Mouse (Mus musculus): ENCODE results near the gene Car5a. TPM values are rescaled to one million over a fixed set of nuclear protein-coding genes. Genes with fewer than 3 reads are reported as not detected.

The Car5a gene
- total RNA-seq, 1 experiment: 0.18 TPM

DNA sequence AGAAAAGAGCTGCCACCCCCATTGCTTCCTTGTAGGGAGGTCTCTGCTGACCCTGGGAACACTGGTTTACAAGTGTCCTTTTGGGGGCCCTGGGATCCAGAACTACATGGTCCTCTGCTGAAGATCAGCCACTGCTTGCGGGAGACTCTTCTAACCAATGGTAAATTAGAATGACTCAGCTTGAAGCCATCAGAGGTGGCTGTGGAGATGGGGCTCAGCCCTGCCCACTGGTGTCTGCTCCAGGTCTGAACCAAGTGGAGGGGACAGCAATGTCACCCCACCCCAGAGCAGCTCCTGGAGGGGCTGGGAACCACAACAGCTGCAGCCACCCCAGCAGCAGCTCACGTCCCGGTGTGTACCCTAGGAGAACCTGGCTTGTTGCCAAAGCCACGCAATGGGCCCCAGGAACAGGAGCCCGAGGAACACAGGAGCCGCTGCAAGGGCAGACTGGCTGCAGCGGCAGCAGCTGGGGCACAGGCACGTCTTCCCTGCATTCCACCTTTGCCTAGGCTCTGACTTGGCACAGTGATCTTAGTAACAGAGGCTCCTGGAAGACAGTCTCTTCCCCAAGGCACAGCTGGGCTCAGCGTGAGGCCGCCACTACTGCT, 72.8 kb downstream of the Car5a start:
- TF ChIP-seq CHD2 (IDR thresholded peaks at IDR 0.05; ENCODE audit: low read depth, low read length) (no peak), HCFC1 (IDR thresholded peaks at IDR 0.05; ENCODE audit: borderline replicate concordance, insufficient read depth, low read length) (no peak), ZC3H11A (IDR thresholded peaks at IDR 0.05; ENCODE audit: borderline replicate concordance, low read depth, low read length) (no peak), ZNF384 (IDR thresholded peaks at IDR 0.05; ENCODE audit: low read depth, low read length) (no peak), MAFK (IDR thresholded peaks at IDR 0.05; ENCODE audit: insufficient read depth, low read depth, low read length) (no peak)
- Histone ChIP-seq H3K4me3 (ENCODE audit: insufficient read depth in 1 of 2, low read depth in 1 of 2, low read length in 2 of 2, poor library complexity in 1 of 2, severe bottlenecking in 1 of 2) (no peak overlapping the region), H3K27ac (ENCODE audit: insufficient read depth, low read depth, low read length, poor library complexity, severe bottlenecking) (no peak overlapping the region), H3K9ac (ENCODE audit: insufficient read depth, low read depth, low read length, poor library complexity, severe bottlenecking) (no peak overlapping the region), H3K36me3 (ENCODE audit: control insufficient read depth, insufficient read depth, low read length, poor library complexity, severe bottlenecking) (no peaks in the 10 kb centered on the region), H3K9me3 (ENCODE audit: control insufficient read depth, insufficient read depth, low read depth, low read length) (no peaks in the 10 kb centered on the region), H3K4me1 (ENCODE audit: control insufficient read depth in 2 of 2, insufficient read depth in 2 of 2, low read length in 2 of 2, poor library complexity in 1 of 2) (peaks cover 8 to 20% of the 10 kb centered on the region in 2 experiments; a peak in 3 of 4 replicates)
- no peak for DNase-seq (ENCODE audit: low read depth, low spot score)
- in situ Hi-C loops (cut with MboI; ENCODE audit: low sequenced_read_pairs in 2 of 2, unreplicated experiment in 2 of 2): no loop called here

DNA sequence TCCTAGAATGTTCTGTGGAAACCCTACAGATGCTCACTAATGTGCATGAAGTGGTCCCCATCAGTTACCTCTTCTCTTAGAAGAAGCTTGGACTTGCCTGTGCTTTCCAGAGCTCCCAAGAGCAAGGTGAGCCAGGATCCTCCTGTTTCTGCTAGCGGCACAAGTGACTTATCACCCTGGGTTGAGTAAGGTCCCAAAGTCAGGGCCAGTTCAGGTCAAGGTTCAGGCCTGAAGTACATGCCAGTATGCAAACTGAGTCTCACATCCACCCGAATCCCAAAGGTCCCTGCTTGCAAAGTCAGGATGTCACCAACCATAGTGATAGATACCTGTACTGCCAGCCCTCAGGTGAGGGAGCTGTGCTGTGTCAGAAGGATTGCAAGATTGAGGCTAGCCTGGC, 74.5 kb downstream of the Car5a start:
- in situ Hi-C loops (cut with MboI; ENCODE audit: low sequenced_read_pairs in 2 of 2, unreplicated experiment in 2 of 2): no loop called here
- no peak for DNase-seq (ENCODE audit: low read depth, low spot score)
- TF ChIP-seq HCFC1 (IDR thresholded peaks at IDR 0.05; ENCODE audit: borderline replicate concordance, insufficient read depth, low read length) (no peak), ZC3H11A (IDR thresholded peaks at IDR 0.05; ENCODE audit: borderline replicate concordance, low read depth, low read length) (no peak), ZNF384 (IDR thresholded peaks at IDR 0.05; ENCODE audit: low read depth, low read length) (no peak)
- Histone ChIP-seq H3K36me3 (ENCODE audit: control insufficient read depth, insufficient read depth, low read length, poor library complexity, severe bottlenecking) (no peaks in the 10 kb centered on the region), H3K4me3 (ENCODE audit: insufficient read depth in 1 of 2, low read depth in 1 of 2, low read length in 2 of 2, poor library complexity in 1 of 2, severe bottlenecking in 1 of 2) (no peak overlapping the region), H3K27ac (ENCODE audit: insufficient read depth, low read depth, low read length, poor library complexity, severe bottlenecking) (no peak overlapping the region), H3K9ac (ENCODE audit: insufficient read depth, low read depth, low read length, poor library complexity, severe bottlenecking) (no peak overlapping the region), H3K9me3 (ENCODE audit: control insufficient read depth, insufficient read depth, low read depth, low read length) (no peaks in the 10 kb centered on the region), H3K4me1 (ENCODE audit: control insufficient read depth in 2 of 2, insufficient read depth in 2 of 2, low read length in 2 of 2, poor library complexity in 1 of 2) (peaks cover 6 to 17% of the 10 kb centered on the region in 2 experiments; a peak in 3 of 4 replicates)

DNA sequence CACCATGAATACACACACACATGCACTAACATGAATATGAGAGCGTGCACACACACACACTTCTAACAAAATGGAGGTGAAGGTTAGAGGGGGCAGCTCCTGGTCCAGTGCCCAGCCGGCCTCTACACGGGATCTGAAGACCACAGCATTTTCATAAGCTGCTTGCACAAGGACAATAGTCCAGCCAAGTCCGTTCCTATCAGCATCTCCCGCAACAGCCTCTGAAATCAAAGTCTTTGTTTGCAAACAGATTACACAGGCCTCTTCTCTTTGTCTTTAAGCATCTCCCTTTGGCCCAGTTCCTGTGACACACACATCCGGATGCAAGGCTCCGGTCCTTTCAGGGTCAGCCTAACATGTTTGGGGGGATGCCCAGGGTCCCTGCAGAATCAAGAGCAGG, 75.8 kb downstream of the Car5a start:
- Histone ChIP-seq H3K9ac (ENCODE audit: insufficient read depth, low read depth, low read length, poor library complexity, severe bottlenecking) (no peak overlapping the region), H3K27ac (ENCODE audit: insufficient read depth, low read depth, low read length, poor library complexity, severe bottlenecking) (no peak overlapping the region), H3K4me1 (ENCODE audit: control insufficient read depth in 2 of 2, insufficient read depth in 2 of 2, low read length in 2 of 2, poor library complexity in 1 of 2) (peaks cover 0 to 12% of the 10 kb centered on the region in 2 experiments; a peak in 1 of 4 replicates), H3K9me3 (ENCODE audit: control insufficient read depth, insufficient read depth, low read depth, low read length) (no peaks in the 10 kb centered on the region), H3K36me3 (ENCODE audit: control insufficient read depth, insufficient read depth, low read length, poor library complexity, severe bottlenecking) (no peaks in the 10 kb centered on the region), H3K4me3 (ENCODE audit: insufficient read depth in 1 of 2, low read depth in 1 of 2, low read length in 2 of 2, poor library complexity in 1 of 2, severe bottlenecking in 1 of 2) (no peak overlapping the region)
- DNase-seq (ENCODE audit: low read depth, low spot score): no peak
- in situ Hi-C loops (cut with MboI; ENCODE audit: low sequenced_read_pairs in 2 of 2, unreplicated experiment in 2 of 2): no loop called here
- TF ChIP-seq HCFC1 (IDR thresholded peaks at IDR 0.05; ENCODE audit: borderline replicate concordance, insufficient read depth, low read length): no peak
- no peak for TF ChIP-seq CHD2 (IDR thresholded peaks at IDR 0.05; ENCODE audit: low read depth, low read length)
- no peak for TF ChIP-seq ZC3H11A (IDR thresholded peaks at IDR 0.05; ENCODE audit: borderline replicate concordance, low read depth, low read length)
- TF ChIP-seq MAFK (IDR thresholded peaks at IDR 0.05; ENCODE audit: insufficient read depth, low read depth, low read length): no peak
- TF ChIP-seq ZNF384 (IDR thresholded peaks at IDR 0.05; ENCODE audit: low read depth, low read length): no peak

DNA sequence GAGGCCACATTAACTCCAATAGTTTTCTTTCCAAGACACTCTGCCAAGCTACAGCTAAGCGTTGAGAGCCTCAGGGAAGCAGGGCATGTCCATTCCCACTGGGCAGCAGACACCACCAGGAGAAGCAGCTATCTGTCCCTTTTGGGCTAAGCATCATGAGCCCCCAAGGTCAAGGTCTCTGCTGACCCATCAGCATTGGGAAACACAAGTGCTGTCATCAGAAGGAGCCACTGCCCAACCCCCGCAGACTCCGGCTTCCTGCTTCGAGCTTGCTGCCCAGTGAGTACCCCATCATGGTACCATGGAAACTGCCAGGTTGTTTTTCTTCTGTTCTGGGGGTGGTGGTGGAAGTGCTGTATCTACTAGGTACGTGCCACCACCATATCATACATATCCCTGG, 76.5 kb downstream of the Car5a start:
- Histone ChIP-seq H3K36me3 (ENCODE audit: control insufficient read depth, insufficient read depth, low read length, poor library complexity, severe bottlenecking) (no peaks in the 10 kb centered on the region), H3K9me3 (ENCODE audit: control insufficient read depth, insufficient read depth, low read depth, low read length) (no peaks in the 10 kb centered on the region), H3K9ac (ENCODE audit: insufficient read depth, low read depth, low read length, poor library complexity, severe bottlenecking) (no peak overlapping the region), H3K4me1 (ENCODE audit: control insufficient read depth in 2 of 2, insufficient read depth in 2 of 2, low read length in 2 of 2, poor library complexity in 1 of 2) (peaks cover 0 to 12% of the 10 kb centered on the region in 2 experiments; a peak in 1 of 4 replicates), H3K4me3 (ENCODE audit: insufficient read depth in 1 of 2, low read depth in 1 of 2, low read length in 2 of 2, poor library complexity in 1 of 2, severe bottlenecking in 1 of 2) (no peak overlapping the region), H3K27ac (ENCODE audit: insufficient read depth, low read depth, low read length, poor library complexity, severe bottlenecking) (no peak overlapping the region)
- DNase-seq (ENCODE audit: low read depth, low spot score): no peak
- in situ Hi-C loops (cut with MboI; ENCODE audit: low sequenced_read_pairs in 2 of 2, unreplicated experiment in 2 of 2): no loop called here
- TF ChIP-seq CHD2 (IDR thresholded peaks at IDR 0.05; ENCODE audit: low read depth, low read length): no peak

Other genes starting within 250 kb of the Car5a start
- 0.76 and 1.7 TPM in 2 replicates for gene Jph3, start 215.3 kb downstream of the Car5a start, total RNA-seq (2012; rRNA removed)
- 65.9 and 84.3 TPM in 2 replicates for gene Klhdc4, start 115.3 kb downstream of the Car5a start, total RNA-seq (2012; rRNA removed)
- 173 and 307 TPM in 2 replicates for gene Slc7a5, start 37.2 kb downstream of the Car5a start, total RNA-seq (2012; rRNA removed)
- gene Banp, start 4.8 kb upstream of the Car5a start, total RNA-seq (2012; rRNA removed): 53.8 and 67.8 TPM in 2 replicates